Mouse (Mus musculus) forebrain, embryonic 15.5 days (tissue): ENCODE data around the gene Fbln1. TPM values are rescaled to one million over a fixed set of nuclear protein-coding genes. Genes with fewer than 3 reads are reported as not detected.

Experiments
- ATAC-seq: fragments of 200-750 bp; cut with Nextera tagmentation; replicated peaks from 2 replicates; pipeline ENCODE4 v1.8.0; 2017; ENCODE audit warnings: mild to moderate bottlenecking, moderate TSS enrichment, moderate library complexity
- H3K27ac ChIP-seq: fragments of 300-500 bp; sonication (generic); replicated peaks from 2 replicates; pipeline ENCODE4 v1.5.1; 2015; ENCODE audit warnings: mild to moderate bottlenecking, inconsistent platforms
- H3K27me3 ChIP-seq: fragments of 300-500 bp; sonication (generic); 2 replicates; pipeline ENCODE4 v1.6.1; 2015; ENCODE audit warnings: inconsistent platforms
- H3K36me3 ChIP-seq: fragments of 300-500 bp; sonication (generic); 2 replicates; pipeline ENCODE4 v1.6.1; 2015; ENCODE audit warnings: mild to moderate bottlenecking, inconsistent platforms
- H3K4me1 ChIP-seq: fragments of 300-500 bp; sonication (generic); 2 replicates; pipeline ENCODE4 v1.6.1; 2015; ENCODE audit warnings: inconsistent platforms
- H3K4me2 ChIP-seq: fragments of 300-500 bp; sonication (generic); replicated peaks from 2 replicates; pipeline ENCODE4 v1.6.1; 2015; ENCODE audit warnings: mild to moderate bottlenecking, inconsistent platforms
- H3K4me3 ChIP-seq: fragments of 300-500 bp; sonication (generic); 2 replicates; pipeline ENCODE4 v1.5.1; 2015; ENCODE audit warnings: mild to moderate bottlenecking, inconsistent platforms
- H3K9ac ChIP-seq: fragments of 300-500 bp; sonication (generic); replicated peaks from 2 replicates; pipeline ENCODE4 v1.6.1; 2015; ENCODE audit warnings: mild to moderate bottlenecking, inconsistent platforms
- H3K9me3 ChIP-seq: fragments of 300-500 bp; sonication (generic); 2 replicates; pipeline ENCODE4 v1.6.1; 2016; ENCODE audit warnings: inconsistent platforms
- WGBS: fragments of 180-500 bp; shearing (Covaris S2); methylation state at CpG from one replicate; pipeline ENCODE4 v1.1.7; 2015; ENCODE audit warnings: mixed read lengths; 5-methylcytosine and 5-hydroxymethylcytosine counted together
- polyA plus RNA-seq: library from polyadenylated mRNA; unstranded; fragments of >200 nt; fragmentation: Nextera tagmentation; extraction: Ambion mirVana; gene quantifications from 2 replicates; pipeline ENCODE4 v1.2.1, GENCODE M21; 2015

Gene Fbln1
- polyA plus RNA-seq, 1 experiment from 2014 or later = 47.0 TPM

- H3K4me2 ChIP-seq = no peak overlapping the region
- WGBS = 88% methylated on average over 13 of the region's 13 CpGs
- no peak overlapping the region for H3K27ac ChIP-seq
- no peaks in the 10 kb centered on the region for H3K27me3 ChIP-seq
- ATAC-seq = no peak
- H3K4me3 ChIP-seq = no peak overlapping the region
- 0 out of 2 replicates have a peak, but pooled peaks cover 4% of the 10 kb centered on the region for H3K36me3 ChIP-seq
- H3K9ac ChIP-seq = no peak overlapping the region
- no peaks in the 10 kb centered on the region for H3K9me3 ChIP-seq
- no peaks in the 10 kb centered on the region for H3K4me1 ChIP-seq
Measured at GRCm38 (mm10) chr15:85229960-85230535, 24.3 kb downstream of the Fbln1 start.

GRCm38 (mm10) chr15:85230613-85231012 is 24.9 kb downstream of the Fbln1 start:
- 92% methylated on average over 14 of the region's 14 CpGs for WGBS

GRCm38 (mm10) chr15:85231443-85232255 is 25.9 kb downstream of the Fbln1 start:
- no peaks in the 10 kb centered on the region for H3K9me3 ChIP-seq
- no peaks in the 10 kb centered on the region for H3K4me1 ChIP-seq
- 0 out of 2 replicates have a peak, but pooled peaks cover 1% of the 10 kb centered on the region for H3K36me3 ChIP-seq
- no peak overlapping the region for H3K4me3 ChIP-seq
- no peak for ATAC-seq
- H3K4me2 ChIP-seq = no peak overlapping the region
- no peak overlapping the region for H3K9ac ChIP-seq
- WGBS = 87% methylated on average over 13 of the region's 13 CpGs
- no peak overlapping the region for H3K27ac ChIP-seq
- no peaks in the 10 kb centered on the region for H3K27me3 ChIP-seq

More at GRCm38 (mm10) chr15:85230613-85231012, 24.9 kb downstream of the Fbln1 start:
- Histone ChIP-seq H3K4me2 (no peak overlapping the region), H3K4me1 (no peaks in the 10 kb centered on the region), H3K9ac (no peak overlapping the region), H3K27me3 (no peaks in the 10 kb centered on the region), H3K27ac (no peak overlapping the region), H3K9me3 (no peaks in the 10 kb centered on the region), H3K4me3 (no peak overlapping the region), H3K36me3 (0 out of 2 replicates have a peak, but pooled peaks cover 4% of the 10 kb centered on the region)
- ATAC-seq = no peak

- Histone ChIP-seq H3K27ac (no peak overlapping the region), H3K4me1 (no peaks in the 10 kb centered on the region), H3K9me3 (no peaks in the 10 kb centered on the region), H3K27me3 (no peaks in the 10 kb centered on the region), H3K4me2 (no peak overlapping the region), H3K36me3 (no peaks in the 10 kb centered on the region), H3K4me3 (no peak overlapping the region), H3K9ac (no peak overlapping the region)
- no peak for ATAC-seq
- 90% methylated on average over 4 of the region's 4 CpGs for WGBS
Measured at GRCm38 (mm10) chr15:85232256-85232535, 26.4 kb downstream of the Fbln1 start.

- no peak for ATAC-seq
Measured at GRCm38 (mm10) chr15:85232543-85233250, 26.9 kb downstream of the Fbln1 start.

GRCm38 (mm10) chr15:85233251-85233611 is 27.5 kb downstream of the Fbln1 start:
- ATAC-seq = no peak
- Histone ChIP-seq H3K27ac (no peak overlapping the region), H3K9ac (no peak overlapping the region), H3K4me2 (no peak overlapping the region), H3K4me3 (no peak overlapping the region), H3K9me3 (no peaks in the 10 kb centered on the region), H3K27me3 (no peaks in the 10 kb centered on the region), H3K36me3 (no peaks in the 10 kb centered on the region), H3K4me1 (no peaks in the 10 kb centered on the region)
- WGBS = 82% methylated on average over 4 of the region's 4 CpGs

More at GRCm38 (mm10) chr15:85232543-85233250, 26.9 kb downstream of the Fbln1 start:
- no peaks in the 10 kb centered on the region for H3K9me3 ChIP-seq
- no peaks in the 10 kb centered on the region for H3K4me1 ChIP-seq
- H3K4me3 ChIP-seq = no peak overlapping the region
- WGBS = 92% methylated on average over 25 of the region's 25 CpGs
- H3K4me2 ChIP-seq = no peak overlapping the region
- H3K36me3 ChIP-seq = no peaks in the 10 kb centered on the region
- no peaks in the 10 kb centered on the region for H3K27me3 ChIP-seq
- H3K27ac ChIP-seq = no peak overlapping the region
- no peak overlapping the region for H3K9ac ChIP-seq

- ATAC-seq = no peak
- 89% methylated on average over 4 of the region's 4 CpGs for WGBS
Measured at GRCm38 (mm10) chr15:85233690-85234089, 27.9 kb downstream of the Fbln1 start.

GRCm38 (mm10) chr15:85238821-85239745 is 33.3 kb downstream of the Fbln1 start:
- H3K4me1 ChIP-seq = no peaks in the 10 kb centered on the region
- WGBS = 96% methylated on average over 22 of the region's 22 CpGs
- H3K36me3 ChIP-seq = peaks cover 23% of the 10 kb centered on the region
- H3K4me2 ChIP-seq = no peak overlapping the region
- H3K9me3 ChIP-seq = no peaks in the 10 kb centered on the region
- no peak for ATAC-seq
- H3K9ac ChIP-seq = no peak overlapping the region
- H3K4me3 ChIP-seq = no peak overlapping the region
- H3K27me3 ChIP-seq = no peaks in the 10 kb centered on the region
- no peak overlapping the region for H3K27ac ChIP-seq

More at GRCm38 (mm10) chr15:85233690-85234089, 27.9 kb downstream of the Fbln1 start:
- H3K27me3 ChIP-seq = no peaks in the 10 kb centered on the region
- no peak overlapping the region for H3K4me2 ChIP-seq
- H3K9ac ChIP-seq = no peak overlapping the region
- H3K36me3 ChIP-seq = peaks cover 1% of the 10 kb centered on the region; the same call in 1 of the 2 replicates
- H3K9me3 ChIP-seq = no peaks in the 10 kb centered on the region
- H3K27ac ChIP-seq = no peak overlapping the region
- no peaks in the 10 kb centered on the region for H3K4me1 ChIP-seq
- no peak overlapping the region for H3K4me3 ChIP-seq

GRCm38 (mm10) chr15:85240086-85240485 is 34.3 kb downstream of the Fbln1 start:
- Histone ChIP-seq H3K9ac (no peak overlapping the region), H3K36me3 (peaks cover 23% of the 10 kb centered on the region), H3K27me3 (no peaks in the 10 kb centered on the region), H3K9me3 (no peaks in the 10 kb centered on the region), H3K4me3 (no peak overlapping the region), H3K4me1 (no peaks in the 10 kb centered on the region), H3K27ac (no peak overlapping the region), H3K4me2 (no peak overlapping the region)
- 97% methylated on average over 4 of the region's 4 CpGs for WGBS
- ATAC-seq = no peak

- Histone ChIP-seq H3K9ac (no peak overlapping the region), H3K27ac (no peak overlapping the region), H3K4me3 (no peak overlapping the region), H3K9me3 (no peaks in the 10 kb centered on the region), H3K27me3 (no peaks in the 10 kb centered on the region), H3K4me1 (no peaks in the 10 kb centered on the region), H3K4me2 (no peak overlapping the region), H3K36me3 (peaks cover 23% of the 10 kb centered on the region)
- ATAC-seq = no peak
- 93% methylated on average over 7 of the region's 7 CpGs for WGBS
Measured at GRCm38 (mm10) chr15:85241856-85242255, 36.1 kb downstream of the Fbln1 start.

GRCm38 (mm10) chr15:85244414-85245161 is 38.8 kb downstream of the Fbln1 start:
- H3K27ac ChIP-seq = no peak overlapping the region
- H3K4me2 ChIP-seq = no peak overlapping the region
- no peak for ATAC-seq
- H3K27me3 ChIP-seq = no peaks in the 10 kb centered on the region
- no peaks in the 10 kb centered on the region for H3K4me1 ChIP-seq
- H3K9me3 ChIP-seq = no peaks in the 10 kb centered on the region
- no peak overlapping the region for H3K9ac ChIP-seq
- H3K4me3 ChIP-seq = no peak overlapping the region
- H3K36me3 ChIP-seq = peaks cover 14% of the 10 kb centered on the region
- WGBS = 92% methylated on average over 13 of the region's 13 CpGs
